Mouse (Mus musculus) kidney, adult 2 months (tissue): ENCODE data around the gene Scamp3.
"Not testable (repeated sequence)": the region's sequence is repeated elsewhere in the genome, so short reads cannot be mapped to it uniquely, and the experiment has no call there.

Experiments used
- CTCF ChIP-seq: fragments of 200-500 bp; conservative IDR thresholded peaks from 2 replicates; pipeline ENCODE4 v1.5.1; 2011; ENCODE audit warnings: low read depth, mild to moderate bottlenecking, control low read depth, low read length, moderate library complexity, mixed read lengths; ENCODE audit not compliant: insufficient read depth, insufficient read length
- POLR2A ChIP-seq: fragments of 200-500 bp; IDR thresholded peaks from one replicate; pipeline ENCODE4 v1.6.1; 2011; ENCODE audit warnings: low read depth, low read length, control low read depth

GRCm38 (mm10) chr3:89216407-89216806 lies 39.1 kb downstream of the Scamp3 start:
- TF ChIP-seq POLR2A, CTCF: not testable (repeated sequence)
